Mouse (Mus musculus): Measurements from ENCODE around the gene Lhx5. TPM values are rescaled to one million over a fixed set of nuclear protein-coding genes. Genes with fewer than 3 reads are reported as not detected.

Lhx5 gene
- polyA plus RNA-seq, 1 experiment from 2014 or later, result 22.5 TPM

GRCm38 (mm10) chr5:120435731-120436501 is 4.4 kb downstream of the Lhx5 start:
- 1% methylated on average over 47 of the region's 47 CpGs for WGBS
- Histone ChIP-seq H3K9me3 (replicated peaks; ENCODE audit: control insufficient read depth, low read length, poor library complexity, severe bottlenecking) (no peaks in the 10 kb centered on the region), H3K27ac (ENCODE audit: low read length) (peak overlapping the region; percentile 89), H3K9ac (ENCODE audit: low read depth, low read length) (peak overlapping the region; percentile 64), H3K4me1 (ENCODE audit: control insufficient read depth, insufficient read depth, low read length) (peaks cover 20% of the 10 kb centered on the region), H3K4me3 (ENCODE audit: low read depth, low read length) (peak overlapping the region; percentile 57), H3K27me3 (ENCODE audit: control insufficient read depth, insufficient read depth, low read depth, low read length) (peaks cover 10% of the 10 kb centered on the region), H3K36me3 (ENCODE audit: control insufficient read depth, insufficient read depth, low read length) (no peaks in the 10 kb centered on the region), H3K4me2 (ENCODE audit: low read length) (peak overlapping the region; percentile 52)
- no peak for ATAC-seq

GRCm38 (mm10) chr5:120436885-120437495 is 5.5 kb downstream of the Lhx5 start:
- no peaks in the 10 kb centered on the region for H3K9me3 ChIP-seq (replicated peaks; ENCODE audit: control insufficient read depth, low read length, poor library complexity, severe bottlenecking)
- peak overlapping the region; percentile 52 for H3K4me2 ChIP-seq (ENCODE audit: low read length)
- 1% methylated on average over 18 of the region's 18 CpGs for WGBS
- no peaks in the 10 kb centered on the region for H3K36me3 ChIP-seq (ENCODE audit: control insufficient read depth, insufficient read depth, low read length)
- H3K27ac ChIP-seq (ENCODE audit: low read length), result peak overlapping the region; percentile 89
- H3K4me3 ChIP-seq (ENCODE audit: low read depth, low read length), result peak overlapping the region; percentile 57
- peaks cover 10% of the 10 kb centered on the region for H3K27me3 ChIP-seq (ENCODE audit: control insufficient read depth, insufficient read depth, low read depth, low read length)
- peak overlapping the region; percentile 62 for H3K9ac ChIP-seq (ENCODE audit: low read depth, low read length)
- no peak for ATAC-seq
- H3K4me1 ChIP-seq (ENCODE audit: control insufficient read depth, insufficient read depth, low read length), result peaks cover 18% of the 10 kb centered on the region

GRCm38 (mm10) chr5:120437539-120437938 is 6.0 kb downstream of the Lhx5 start:
- H3K27ac ChIP-seq (ENCODE audit: low read length), result peak overlapping the region; percentile 89
- peak overlapping the region; percentile 72 for H3K9ac ChIP-seq (ENCODE audit: low read depth, low read length)
- peaks cover 18% of the 10 kb centered on the region for H3K4me1 ChIP-seq (ENCODE audit: control insufficient read depth, insufficient read depth, low read length)
- peaks cover 10% of the 10 kb centered on the region for H3K27me3 ChIP-seq (ENCODE audit: control insufficient read depth, insufficient read depth, low read depth, low read length)
- WGBS, result 1% methylated on average over 17 of the region's 17 CpGs
- H3K9me3 ChIP-seq (replicated peaks; ENCODE audit: control insufficient read depth, low read length, poor library complexity, severe bottlenecking), result no peaks in the 10 kb centered on the region
- no peak for ATAC-seq
- H3K36me3 ChIP-seq (ENCODE audit: control insufficient read depth, insufficient read depth, low read length), result no peaks in the 10 kb centered on the region
- peak overlapping the region; percentile 57 for H3K4me3 ChIP-seq (ENCODE audit: low read depth, low read length)
- peak overlapping the region; percentile 52 for H3K4me2 ChIP-seq (ENCODE audit: low read length)

- H3K27me3 ChIP-seq (ENCODE audit: control insufficient read depth, insufficient read depth, low read depth, low read length), result peaks cover 10% of the 10 kb centered on the region
- no peak for ATAC-seq
- WGBS, result under 1% methylated on average over 33 of the region's 33 CpGs
- peak overlapping the region; percentile 72 for H3K9ac ChIP-seq (ENCODE audit: low read depth, low read length)
- H3K4me2 ChIP-seq (ENCODE audit: low read length), result peak overlapping the region; percentile 52
- H3K4me3 ChIP-seq (ENCODE audit: low read depth, low read length), result peak overlapping the region; percentile 57
- H3K27ac ChIP-seq (ENCODE audit: low read length), result peak overlapping the region; percentile 89
- peaks cover 18% of the 10 kb centered on the region for H3K4me1 ChIP-seq (ENCODE audit: control insufficient read depth, insufficient read depth, low read length)
- H3K9me3 ChIP-seq (replicated peaks; ENCODE audit: control insufficient read depth, low read length, poor library complexity, severe bottlenecking), result no peaks in the 10 kb centered on the region
- no peaks in the 10 kb centered on the region for H3K36me3 ChIP-seq (ENCODE audit: control insufficient read depth, insufficient read depth, low read length)
These were observed 6.5 kb downstream of the Lhx5 start for GRCm38 (mm10) chr5:120437986-120438385.

GRCm38 (mm10) chr5:120438469-120438868 is 7.0 kb downstream of the Lhx5 start:
- no peak for ATAC-seq
- H3K4me3 ChIP-seq (ENCODE audit: low read depth, low read length), result peak overlapping the region; percentile 57
- H3K9me3 ChIP-seq (replicated peaks; ENCODE audit: control insufficient read depth, low read length, poor library complexity, severe bottlenecking), result no peaks in the 10 kb centered on the region
- peaks cover 10% of the 10 kb centered on the region for H3K27me3 ChIP-seq (ENCODE audit: control insufficient read depth, insufficient read depth, low read depth, low read length)
- no peaks in the 10 kb centered on the region for H3K36me3 ChIP-seq (ENCODE audit: control insufficient read depth, insufficient read depth, low read length)
- H3K27ac ChIP-seq (ENCODE audit: low read length), result peak overlapping the region; percentile 89
- H3K9ac ChIP-seq (ENCODE audit: low read depth, low read length), result peak overlapping the region; percentile 72
- peaks cover 18% of the 10 kb centered on the region for H3K4me1 ChIP-seq (ENCODE audit: control insufficient read depth, insufficient read depth, low read length)
- 3% methylated on average over 13 of the region's 13 CpGs for WGBS
- H3K4me2 ChIP-seq (ENCODE audit: low read length), result peak overlapping the region; percentile 52

DNA sequence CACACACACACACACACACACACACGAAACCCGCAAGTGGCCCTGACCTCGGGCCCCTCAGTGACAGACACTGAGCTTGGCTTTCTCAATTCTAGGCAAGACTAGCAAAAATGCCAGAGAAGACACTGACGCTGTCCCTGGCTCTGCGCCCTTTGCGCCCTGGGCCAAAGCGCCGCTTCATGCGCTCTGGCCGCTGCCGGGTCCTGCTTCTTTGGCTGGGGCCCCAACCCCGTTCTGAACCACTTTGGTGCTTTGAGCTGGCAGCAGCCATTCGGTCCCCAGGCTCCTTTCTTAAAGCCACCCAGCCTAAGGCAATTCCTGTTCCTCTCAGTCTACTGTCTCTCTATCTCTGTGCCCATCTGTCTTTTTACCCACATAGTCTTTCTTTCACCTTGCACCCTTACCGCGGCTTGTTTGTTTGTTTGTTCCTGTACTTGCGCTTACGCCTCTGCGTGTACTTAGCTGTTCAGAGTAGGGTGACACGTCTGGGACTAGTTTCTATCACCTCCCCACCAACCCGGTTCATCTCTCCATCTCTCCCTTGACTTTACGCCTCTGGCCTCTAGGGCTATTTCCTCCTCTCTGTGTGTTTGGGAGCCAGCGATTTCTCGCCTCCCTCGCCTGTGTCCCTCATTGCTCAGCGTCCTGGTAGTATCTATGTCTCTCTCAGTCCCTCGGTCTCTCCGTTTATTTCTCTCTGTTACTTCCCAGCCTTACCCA is 7.7 kb downstream of the Lhx5 start:
- H3K9ac ChIP-seq (ENCODE audit: low read depth, low read length), result peak overlapping the region; percentile 73
- 9% methylated on average over 27 of the region's 27 CpGs for WGBS
- H3K36me3 ChIP-seq (ENCODE audit: control insufficient read depth, insufficient read depth, low read length), result no peaks in the 10 kb centered on the region
- H3K27ac ChIP-seq (ENCODE audit: low read length), result peak overlapping the region; percentile 89
- H3K27me3 ChIP-seq (ENCODE audit: control insufficient read depth, insufficient read depth, low read depth, low read length), result peaks cover 5% of the 10 kb centered on the region
- H3K4me3 ChIP-seq (ENCODE audit: low read depth, low read length), result peak overlapping the region; percentile 57
- no peak for ATAC-seq
- H3K9me3 ChIP-seq (replicated peaks; ENCODE audit: control insufficient read depth, low read length, poor library complexity, severe bottlenecking), result no peaks in the 10 kb centered on the region
- peak overlapping the region; percentile 52 for H3K4me2 ChIP-seq (ENCODE audit: low read length)
- H3K4me1 ChIP-seq (ENCODE audit: control insufficient read depth, insufficient read depth, low read length), result peaks cover 18% of the 10 kb centered on the region

- Histone ChIP-seq H3K4me2 (ENCODE audit: low read length) (peak overlapping the region; percentile 52), H3K9me3 (replicated peaks; ENCODE audit: control insufficient read depth, low read length, poor library complexity, severe bottlenecking) (no peaks in the 10 kb centered on the region), H3K4me3 (ENCODE audit: low read depth, low read length) (peak overlapping the region; percentile 57), H3K36me3 (ENCODE audit: control insufficient read depth, insufficient read depth, low read length) (no peaks in the 10 kb centered on the region), H3K4me1 (ENCODE audit: control insufficient read depth, insufficient read depth, low read length) (peaks cover 18% of the 10 kb centered on the region), H3K27ac (ENCODE audit: low read length) (peak overlapping the region; percentile 89), H3K9ac (ENCODE audit: low read depth, low read length) (peak overlapping the region; percentile 73), H3K27me3 (ENCODE audit: control insufficient read depth, insufficient read depth, low read depth, low read length) (peaks cover 3% of the 10 kb centered on the region)
- WGBS, result 6% methylated on average over 61 of the region's 61 CpGs
- ATAC-seq, result no peak
These were observed 8.6 kb downstream of the Lhx5 start for GRCm38 (mm10) chr5:120439887-120440670.

DNA sequence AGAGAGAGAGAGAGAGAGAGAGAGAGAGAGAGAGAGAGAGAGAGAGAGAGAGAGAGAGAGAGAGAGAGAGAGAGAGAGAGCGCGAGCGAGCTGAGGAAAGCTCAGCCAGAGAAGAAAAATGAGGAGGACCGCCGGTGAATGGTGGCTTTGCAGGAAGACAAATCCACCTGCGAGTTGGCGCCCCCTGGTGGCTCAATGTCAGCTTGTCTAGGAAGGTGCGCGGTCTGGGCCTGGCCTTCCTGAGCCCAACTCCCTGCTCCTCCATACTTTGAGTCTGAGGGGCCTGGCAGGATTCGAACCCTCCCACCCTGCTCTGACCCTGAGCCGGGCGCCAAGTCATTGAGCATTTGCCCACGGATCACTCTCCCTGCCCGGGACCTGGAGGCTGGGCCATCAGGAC is 9.2 kb downstream of the Lhx5 start:
- Histone ChIP-seq H3K27me3 (ENCODE audit: control insufficient read depth, insufficient read depth, low read depth, low read length) (peaks cover 3% of the 10 kb centered on the region), H3K9ac (ENCODE audit: low read depth, low read length) (no peak overlapping the region; the same call in 1 of the 2 replicates), H3K36me3 (ENCODE audit: control insufficient read depth, insufficient read depth, low read length) (no peaks in the 10 kb centered on the region), H3K4me3 (ENCODE audit: low read depth, low read length) (peak overlapping the region; percentile 57; the same call in 1 of the 2 replicates), H3K4me1 (ENCODE audit: control insufficient read depth, insufficient read depth, low read length) (peaks cover 18% of the 10 kb centered on the region), H3K27ac (ENCODE audit: low read length) (peak overlapping the region; percentile 89; the same call in 1 of the 2 replicates), H3K4me2 (ENCODE audit: low read length) (peak overlapping the region; percentile 52), H3K9me3 (replicated peaks; ENCODE audit: control insufficient read depth, low read length, poor library complexity, severe bottlenecking) (no peaks in the 10 kb centered on the region)
- ATAC-seq, result peak; percentile 70; the same call in 1 of the 2 replicates
- 10% methylated on average over 11 of the region's 14 CpGs for WGBS

Measured in midbrain, embryonic 16.5 days (tissue).